Mouse (Mus musculus) bone marrow macrophage, adult 2 months (primary cell): ENCODE data around the gene Vav2. TPM values are rescaled to one million over a fixed set of nuclear protein-coding genes. Genes with fewer than 3 reads are reported as not detected.

ENCODE experiments used
- H3K27ac ChIP-seq: 2 replicates; pipeline ENCODE4 v1.5.1; 2012; ENCODE audit warnings: low read depth, low read length; ENCODE audit not compliant: insufficient read depth
- H3K4me1 ChIP-seq: 2 replicates; pipeline ENCODE4 v1.6.1; 2012; ENCODE audit warnings: low read length; ENCODE audit not compliant: control insufficient read depth, insufficient read depth
- H3K4me3 ChIP-seq: 2 replicates; pipeline ENCODE4 v1.5.1; 2012; ENCODE audit warnings: mild to moderate bottlenecking, low read length, moderate library complexity; ENCODE audit not compliant: insufficient read depth
- CTCF ChIP-seq: IDR thresholded peaks from 2 replicates; pipeline ENCODE4 v1.5.1; 2012; ENCODE audit warnings: low read depth, mild to moderate bottlenecking, low read length, moderate library complexity
- POLR2A ChIP-seq: IDR thresholded peaks from 2 replicates; pipeline ENCODE4 v1.6.1; 2012; ENCODE audit warnings: mild to moderate bottlenecking, low read depth, low read length, borderline replicate concordance
- polyA plus RNA-seq: library from polyadenylated mRNA; stranded (reverse); fragments of >200 nt; gene quantifications from 2 replicates; pipeline ENCODE4 v1.2.4, GENCODE M21; 2012; ENCODE audit not compliant: missing spikeins, insufficient read depth, insufficient read length

The Vav2 gene
- 13.4 and 16.3 TPM in 2 replicates for polyA plus RNA-seq

DNA sequence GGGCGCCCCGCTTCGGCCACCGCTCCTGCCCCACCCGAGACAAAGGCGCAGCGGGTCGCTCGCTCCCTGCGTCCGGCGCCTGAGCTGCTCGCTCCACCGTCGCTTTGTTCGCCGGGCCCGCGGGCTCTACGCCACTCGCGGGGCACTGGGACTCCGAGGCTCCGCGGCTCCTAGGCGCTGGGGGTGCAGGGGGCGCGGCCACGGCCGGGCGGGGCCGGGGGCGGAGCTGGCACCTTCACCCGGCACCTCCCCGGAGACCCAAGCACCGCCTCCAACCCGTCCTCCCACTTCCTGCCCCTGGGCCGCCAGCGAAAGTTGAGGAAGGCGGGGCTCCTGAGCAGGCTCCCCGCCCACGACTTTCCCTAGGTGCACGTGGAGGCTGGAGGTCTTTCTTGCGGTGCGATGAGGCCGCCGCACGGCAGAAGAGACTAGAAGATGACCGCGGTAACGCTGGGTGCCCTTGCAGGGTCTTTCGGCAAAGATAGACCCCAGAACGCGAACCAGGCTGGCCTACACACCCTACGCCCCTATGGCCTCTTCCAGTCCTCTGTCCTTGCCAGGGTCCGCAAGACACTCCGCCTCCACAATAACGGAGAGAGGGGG, at the start of gene Vav2:
TSS of gene Vav2 (minus strand) at position 179 of the 603 bp plus-strand sequence.
- Histone ChIP-seq H3K4me1 (peaks cover 10% of the 10 kb centered on the region), H3K4me3 (peak within 1 kb of the TSS; percentile 92), H3K27ac (peak within 1 kb of the TSS; percentile 38)
- TF ChIP-seq POLR2A (no peak), CTCF (no peak)

GRCm38 (mm10) chr2:27475495-27476302, 48.9 kb upstream of the Vav2 start:
- peaks cover 47% of the 10 kb centered on the region for H3K4me1 ChIP-seq

GRCm38 (mm10) chr2:27474621-27475484, 48.0 kb upstream of the Vav2 start:
- H3K4me3 ChIP-seq: peak overlapping the region; percentile 91
- H3K4me1 ChIP-seq: peaks cover 49% of the 10 kb centered on the region
- TF ChIP-seq CTCF (no peak), POLR2A (no peak)
- H3K27ac ChIP-seq: peak overlapping the region; percentile 35

More at GRCm38 (mm10) chr2:27475495-27476302, 48.9 kb upstream of the Vav2 start:
- TF ChIP-seq CTCF: no peak
- peak; percentile 62; the same call in 1 of the 2 replicates for TF ChIP-seq POLR2A
- peak overlapping the region; percentile 95 for H3K27ac ChIP-seq
- peak overlapping the region; percentile 91 for H3K4me3 ChIP-seq

- no peak for TF ChIP-seq CTCF
- no peak for TF ChIP-seq POLR2A
- H3K27ac ChIP-seq: no peak overlapping the region; the same call in 1 of the 2 replicates
- H3K4me3 ChIP-seq: peak overlapping the region; percentile 91
- peaks cover 55% of the 10 kb centered on the region for H3K4me1 ChIP-seq
These were observed 47.1 kb upstream of the Vav2 start for GRCm38 (mm10) chr2:27473911-27474310.

GRCm38 (mm10) chr2:27473061-27473765, 46.4 kb upstream of the Vav2 start:
- TF ChIP-seq CTCF (no peak), POLR2A (no peak)
- no peak overlapping the region for H3K27ac ChIP-seq
- H3K4me3 ChIP-seq: no peak overlapping the region
- H3K4me1 ChIP-seq: peaks cover 59% of the 10 kb centered on the region

DNA sequence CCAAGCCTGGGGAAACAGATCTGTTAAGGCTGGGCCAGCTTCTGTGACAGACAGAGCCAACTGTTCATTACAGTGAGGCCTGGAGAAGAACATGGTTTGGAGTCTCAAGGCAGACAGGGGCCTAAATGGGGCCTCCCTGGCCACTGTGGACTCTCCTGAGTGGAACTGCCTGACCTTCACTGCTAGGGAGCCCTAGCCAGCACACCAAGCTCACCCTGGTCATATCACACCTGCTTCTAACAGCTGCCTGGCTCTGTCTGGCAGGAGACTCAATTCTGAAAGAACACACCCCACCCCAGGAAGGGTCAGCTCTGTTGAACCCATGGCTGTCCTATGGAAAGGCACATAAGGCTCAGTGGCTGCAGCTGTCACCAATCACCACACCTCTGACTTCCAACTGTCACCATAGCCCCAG, 44.3 kb upstream of the Vav2 start:
- Histone ChIP-seq H3K4me1 (peaks cover 64% of the 10 kb centered on the region), H3K4me3 (no peak overlapping the region), H3K27ac (no peak overlapping the region)
- no peak for TF ChIP-seq CTCF
- TF ChIP-seq POLR2A: no peak

DNA sequence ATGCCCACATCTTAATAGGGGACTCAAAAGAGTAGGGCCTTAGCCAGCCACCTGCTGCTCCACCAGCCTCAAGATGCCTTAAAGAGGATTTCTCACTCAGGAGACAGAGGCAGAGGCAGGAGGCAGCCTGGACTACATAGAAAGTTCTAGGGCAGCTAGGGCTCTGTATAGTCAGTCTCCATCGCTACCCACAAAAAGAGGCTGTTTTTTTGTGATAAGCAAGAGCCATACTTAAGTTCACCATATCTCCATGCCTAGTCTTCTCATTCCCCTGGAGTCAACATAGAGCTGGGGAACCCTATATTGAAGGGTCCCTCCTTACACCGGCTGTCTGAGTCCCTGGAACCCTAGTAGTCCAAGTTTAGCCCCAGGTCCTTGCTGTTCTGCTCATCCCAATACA, 43.7 kb upstream of the Vav2 start:
- peaks cover 64% of the 10 kb centered on the region for H3K4me1 ChIP-seq
- TF ChIP-seq CTCF: no peak
- no peak for TF ChIP-seq POLR2A
- H3K4me3 ChIP-seq: no peak overlapping the region
- H3K27ac ChIP-seq: no peak overlapping the region

GRCm38 (mm10) chr2:27469991-27470355, 43.1 kb upstream of the Vav2 start:
- no peak for TF ChIP-seq POLR2A
- Histone ChIP-seq H3K4me3 (no peak overlapping the region), H3K4me1 (peaks cover 64% of the 10 kb centered on the region), H3K27ac (no peak overlapping the region)
